Mouse (Mus musculus) CD4-positive, CD25-positive, alpha-beta regulatory T cell, adult 9 weeks (primary cell): ENCODE results near the gene Aass. TPM values are rescaled to one million over a fixed set of nuclear protein-coding genes. Genes with fewer than 3 reads are reported as not detected.

Experiments used
- polyA plus RNA-seq: library from polyadenylated mRNA; unstranded; fragments of 100-300 nt; shearing (Covaris generic); gene quantifications from one replicate; pipeline ENCODE4 v1.2.1, GENCODE M21; 2017

The Aass gene
- polyA plus RNA-seq, result not detected

DNA sequence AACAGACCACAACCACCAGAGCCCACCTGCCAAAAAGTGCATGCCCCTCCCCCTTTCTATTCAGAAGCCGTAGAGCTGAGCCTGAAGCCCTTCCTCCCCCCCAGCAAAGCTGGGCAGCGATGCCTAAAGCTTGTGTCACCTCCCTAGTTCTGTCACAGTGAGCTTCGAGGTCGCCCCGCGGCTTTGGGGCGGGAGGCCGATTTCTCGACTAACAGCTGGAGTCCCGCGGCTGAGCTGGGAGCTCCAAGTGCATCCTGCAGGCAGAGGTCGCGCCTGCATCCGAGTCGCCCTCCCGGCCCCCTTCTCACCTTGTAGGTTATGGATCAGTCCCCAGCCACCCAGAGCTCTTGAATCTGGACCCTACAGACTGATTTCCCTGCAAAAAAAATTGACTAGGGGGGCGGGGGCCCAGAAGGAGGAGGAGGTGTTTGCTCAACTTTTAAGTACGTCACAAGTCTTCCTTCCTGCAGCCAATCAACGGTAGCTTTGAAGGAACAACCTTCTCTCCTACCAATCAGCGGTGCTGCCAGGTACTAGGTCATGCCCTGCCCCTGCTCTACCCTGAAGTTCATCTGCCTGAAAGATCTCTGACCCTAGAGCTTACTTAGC, at the start of gene Aass:
TSS of gene Aass (minus strand) at position 414 of the 609 bp plus-strand sequence.

Other genes with a start within 250 kb of the Aass start
- not detected for gene Fezf1, start 115.4 kb upstream of the Aass start, polyA plus RNA-seq